Mouse (Mus musculus): Measurements from ENCODE around the gene Pecam1. TPM values are rescaled to one million over a fixed set of nuclear protein-coding genes. Genes with fewer than 3 reads are reported as not detected.
"Not testable (repeated sequence)": the region's sequence is repeated elsewhere in the genome, so short reads cannot be mapped to it uniquely, and the experiment has no call there.

Pecam1 gene
- polyA plus RNA-seq, 1 experiment, result 13.6 TPM

- Histone ChIP-seq H3K9me3 (no peaks in the 10 kb centered on the region), H3K4me1 (peaks cover 41% of the 10 kb centered on the region), H3K36me3 (replicated peaks; ENCODE audit: low read length) (peaks cover 74% of the 10 kb centered on the region), H3K4me3 (replicated peaks) (peak overlapping the region; percentile 33), H3K27me3 (replicated peaks) (no peaks in the 10 kb centered on the region)
- no peak for TF ChIP-seq FLI1 (IDR thresholded peaks at IDR 0.05; ENCODE audit: low read length)
- no peak for TF ChIP-seq GATA1 (IDR thresholded peaks at IDR 0.05; ENCODE audit: borderline replicate concordance, low read length)
These were observed 32.7 kb upstream of the Pecam1 start for GRCm38 (mm10) chr11:106782841-106783764.

- Histone ChIP-seq H3K36me3 (replicated peaks; ENCODE audit: low read length) (peaks cover 74% of the 10 kb centered on the region), H3K4me1 (peaks cover 48% of the 10 kb centered on the region)
- not testable (repeated sequence) for H3K9me3 ChIP-seq; H3K4me3 ChIP-seq (replicated peaks); H3K27me3 ChIP-seq (replicated peaks)
These were observed 31.8 kb upstream of the Pecam1 start for GRCm38 (mm10) chr11:106782271-106782670.

- H3K4me3 ChIP-seq (replicated peaks), result no peak overlapping the region
- H3K36me3 ChIP-seq (replicated peaks; ENCODE audit: low read length), result peaks cover 71% of the 10 kb centered on the region
- H3K9me3 ChIP-seq, result no peaks in the 10 kb centered on the region
- TF ChIP-seq GATA1 (IDR thresholded peaks at IDR 0.05; ENCODE audit: borderline replicate concordance, low read length) (no peak), FLI1 (IDR thresholded peaks at IDR 0.05; ENCODE audit: low read length) (no peak)
- peaks cover 46% of the 10 kb centered on the region for H3K4me1 ChIP-seq
- no peaks in the 10 kb centered on the region for H3K27me3 ChIP-seq (replicated peaks)
These were observed 30.3 kb upstream of the Pecam1 start for GRCm38 (mm10) chr11:106780590-106781220.

- TF ChIP-seq GATA1 (IDR thresholded peaks at IDR 0.05; ENCODE audit: borderline replicate concordance, low read length), result no peak
- no peak for TF ChIP-seq FLI1 (IDR thresholded peaks at IDR 0.05; ENCODE audit: low read length)
- H3K36me3 ChIP-seq (replicated peaks; ENCODE audit: low read length), result peaks cover 71% of the 10 kb centered on the region
- peak overlapping the region; percentile 97 for H3K4me3 ChIP-seq (replicated peaks)
- no peaks in the 10 kb centered on the region for H3K9me3 ChIP-seq
- no peaks in the 10 kb centered on the region for H3K27me3 ChIP-seq (replicated peaks)
- peaks cover 41% of the 10 kb centered on the region for H3K4me1 ChIP-seq
These were observed 29.6 kb upstream of the Pecam1 start for GRCm38 (mm10) chr11:106780089-106780425.

GRCm38 (mm10) chr11:106779388-106780088 is 29.1 kb upstream of the Pecam1 start, which contains the start of gene Polg2:
Polg2 (minus strand) TSS chr11:106779537.
- no peaks in the 10 kb centered on the region for H3K27me3 ChIP-seq (replicated peaks)
- H3K4me1 ChIP-seq, result peaks cover 41% of the 10 kb centered on the region
- H3K36me3 ChIP-seq (replicated peaks; ENCODE audit: low read length), result peaks cover 71% of the 10 kb centered on the region
- TF ChIP-seq FLI1 (IDR thresholded peaks at IDR 0.05; ENCODE audit: low read length), result no peak
- no peak for TF ChIP-seq GATA1 (IDR thresholded peaks at IDR 0.05; ENCODE audit: borderline replicate concordance, low read length)
- H3K9me3 ChIP-seq, result no peaks in the 10 kb centered on the region
- H3K4me3 ChIP-seq (replicated peaks), result peak within 1 kb of the TSS; percentile 97

GRCm38 (mm10) chr11:106778589-106779387 is 28.4 kb upstream of the Pecam1 start:
- Histone ChIP-seq H3K4me3 (replicated peaks) (peak overlapping the region; percentile 97), H3K4me1 (peaks cover 38% of the 10 kb centered on the region), H3K36me3 (replicated peaks; ENCODE audit: low read length) (peaks cover 71% of the 10 kb centered on the region), H3K27me3 (replicated peaks) (no peaks in the 10 kb centered on the region), H3K9me3 (no peaks in the 10 kb centered on the region)
- TF ChIP-seq FLI1 (IDR thresholded peaks at IDR 0.05; ENCODE audit: low read length) (no peak), GATA1 (IDR thresholded peaks at IDR 0.05; ENCODE audit: borderline replicate concordance, low read length) (no peak)

- no peaks in the 10 kb centered on the region for H3K9me3 ChIP-seq
- no peaks in the 10 kb centered on the region for H3K27me3 ChIP-seq (replicated peaks)
- no peak for TF ChIP-seq FLI1 (IDR thresholded peaks at IDR 0.05; ENCODE audit: low read length)
- H3K4me3 ChIP-seq (replicated peaks), result no peak overlapping the region
- peaks cover 32% of the 10 kb centered on the region for H3K4me1 ChIP-seq
- peaks cover 71% of the 10 kb centered on the region for H3K36me3 ChIP-seq (replicated peaks; ENCODE audit: low read length)
These were observed 27.7 kb upstream of the Pecam1 start for GRCm38 (mm10) chr11:106778132-106778531.

GRCm38 (mm10) chr11:106777395-106777794 is 27.0 kb upstream of the Pecam1 start:
- no peaks in the 10 kb centered on the region for H3K9me3 ChIP-seq
- no peaks in the 10 kb centered on the region for H3K27me3 ChIP-seq (replicated peaks)
- H3K36me3 ChIP-seq (replicated peaks; ENCODE audit: low read length), result peaks cover 71% of the 10 kb centered on the region
- H3K4me1 ChIP-seq, result peaks cover 25% of the 10 kb centered on the region
- no peak overlapping the region for H3K4me3 ChIP-seq (replicated peaks)
- TF ChIP-seq GATA1 (IDR thresholded peaks at IDR 0.05; ENCODE audit: borderline replicate concordance, low read length) (no peak), FLI1 (IDR thresholded peaks at IDR 0.05; ENCODE audit: low read length) (no peak)

GRCm38 (mm10) chr11:106776960-106777359 is 26.5 kb upstream of the Pecam1 start:
- TF ChIP-seq FLI1 (IDR thresholded peaks at IDR 0.05; ENCODE audit: low read length) (no peak), GATA1 (IDR thresholded peaks at IDR 0.05; ENCODE audit: borderline replicate concordance, low read length) (no peak)
- Histone ChIP-seq H3K9me3 (no peaks in the 10 kb centered on the region), H3K27me3 (replicated peaks) (no peaks in the 10 kb centered on the region), H3K4me3 (replicated peaks) (no peak overlapping the region), H3K4me1 (peaks cover 23% of the 10 kb centered on the region), H3K36me3 (replicated peaks; ENCODE audit: low read length) (peaks cover 71% of the 10 kb centered on the region)

All from megakaryocyte, embryonic 14.5 days (primary cell).